Mouse (Mus musculus) myocyte (in vitro differentiated cells): ENCODE measurements around the gene Gm20388.

Experiments
- CEBPB ChIP-seq: IDR thresholded peaks from 2 replicates; pipeline ENCODE4 v1.6.1; 2011; ENCODE audit warnings: mild to moderate bottlenecking, moderate library complexity; ENCODE audit not compliant: poor library complexity, insufficient read depth, severe bottlenecking
- MAX ChIP-seq: IDR thresholded peaks from one replicate; pipeline ENCODE4 v1.6.1; 2011; ENCODE audit warnings: low read depth, mild to moderate bottlenecking, control low read depth
- MYOG ChIP-seq, 3 experiments: IDR thresholded peaks; one replicate each; pipeline ENCODE4 v1.6.1; 2011; ENCODE audit warnings: control low read depth in 2 of 3, low read depth in 2 of 3, mild to moderate bottlenecking in 2 of 3; ENCODE audit not compliant: insufficient read length in 2 of 3, control insufficient read depth in 1 of 3, insufficient read depth in 1 of 3
- POLR2A ChIP-seq: IDR thresholded peaks from one replicate; pipeline ENCODE4 v1.6.1; 2011; ENCODE audit warnings: low read depth, mild to moderate bottlenecking, control low read depth, moderate library complexity; ENCODE audit not compliant: insufficient read length
- USF1 ChIP-seq: IDR thresholded peaks from one replicate; pipeline ENCODE4 v1.6.1; 2011; ENCODE audit warnings: low read depth, mild to moderate bottlenecking, control low read depth, moderate library complexity

GRCm38 (mm10) chr8:121392482-121392881 is 1481.8 kb downstream of the Gm20388 start:
- TF ChIP-seq POLR2A, result no peak
- no peak for TF ChIP-seq MAX
- TF ChIP-seq CEBPB, result no peak
- no peak for TF ChIP-seq MYOG (IDR thresholded peaks at IDR 0.05; ENCODE audit: control insufficient read depth in 1 of 3, insufficient read depth in 1 of 3, insufficient read length in 2 of 3, low read depth in 2 of 3)
- TF ChIP-seq USF1, result no peak
